Mouse (Mus musculus): ENCODE data around the gene Lyl1.
A peak's percentile ranks its signal among the peaks of the same experiment; 100 is the strongest.

Lyl1 gene

GRCm38 (mm10) chr8:84700941-84701911 is at the start of gene Lyl1:
Gene Lyl1 (plus strand): TSS chr8:84701457.
- DNase-seq: peak; percentile 66 to 74

- DNase-seq: no peak
These were observed 48.1 kb upstream of the Lyl1 start for GRCm38 (mm10) chr8:84653092-84653631.

GRCm38 (mm10) chr8:84654597-84654996 is 46.7 kb upstream of the Lyl1 start:
- no peak for DNase-seq

DNA sequence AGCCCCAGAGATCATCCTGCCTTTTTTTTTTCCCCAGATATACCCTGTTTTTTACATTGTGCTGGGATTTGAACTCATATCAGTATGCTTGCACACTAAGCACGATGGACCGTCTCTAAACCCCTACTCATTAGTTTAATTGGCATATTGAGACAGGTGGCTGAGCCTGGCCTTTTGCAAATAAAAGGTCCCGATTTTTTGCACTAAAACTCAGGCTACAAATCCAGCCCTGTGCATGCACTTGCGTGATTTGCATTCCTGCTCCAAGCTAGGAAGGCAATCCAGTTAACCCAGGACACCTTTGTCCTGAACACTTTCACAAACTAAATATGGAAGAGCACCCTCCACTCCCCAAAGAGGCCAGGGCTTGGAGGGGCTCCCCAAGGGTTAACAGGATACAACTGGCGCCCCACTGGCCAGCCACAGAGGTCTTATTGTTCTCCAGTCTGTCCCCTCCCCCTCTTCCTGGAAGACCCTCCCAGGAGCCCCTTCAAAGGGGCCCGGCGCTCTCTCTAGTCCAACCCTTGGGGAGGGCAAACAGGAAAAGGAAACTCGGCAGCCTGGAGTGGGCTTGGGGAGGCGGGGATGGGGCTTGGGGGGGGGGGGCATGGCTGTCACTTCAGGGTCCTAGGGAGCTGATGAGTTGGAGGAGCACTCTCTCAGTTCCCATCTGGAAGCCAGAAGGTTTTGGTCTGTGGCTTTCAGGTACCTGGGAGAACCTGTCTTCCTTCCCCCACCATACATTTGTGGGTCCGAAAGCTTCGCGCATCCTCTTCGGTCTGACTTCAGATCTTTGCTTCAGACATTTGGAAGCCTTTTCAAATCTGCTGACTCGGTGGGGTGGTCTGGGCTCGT is 45.7 kb upstream of the Lyl1 start:
- no peak for DNase-seq

- DNase-seq: no peak
These were observed 45.1 kb upstream of the Lyl1 start for GRCm38 (mm10) chr8:84656191-84656525.

GRCm38 (mm10) chr8:84656641-84657126 is 44.6 kb upstream of the Lyl1 start:
- DNase-seq: peak; percentile 65 to 70

- no peak for DNase-seq
These were observed 44.1 kb upstream of the Lyl1 start for GRCm38 (mm10) chr8:84657203-84657602.

- DNase-seq: no peak
These were observed 43.6 kb upstream of the Lyl1 start for GRCm38 (mm10) chr8:84657680-84658079.

DNA sequence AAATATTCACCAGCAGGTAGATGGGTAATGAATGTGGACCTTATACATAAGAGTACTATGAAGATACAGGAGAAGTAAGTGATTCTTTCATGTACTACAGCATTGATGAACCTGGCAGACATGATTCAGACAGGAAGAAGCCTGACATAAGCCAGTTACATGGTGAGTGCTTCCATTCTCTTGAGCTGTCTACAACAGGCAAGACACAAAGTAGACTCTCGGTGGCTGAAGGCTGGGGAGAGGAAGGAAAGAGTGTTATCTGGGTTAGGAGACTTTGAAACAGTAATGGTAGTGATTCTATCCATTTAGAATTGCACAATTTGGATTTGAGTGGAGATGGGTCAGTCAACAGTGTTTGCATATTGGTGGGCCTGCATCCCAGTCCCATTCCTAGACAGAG is 42.3 kb upstream of the Lyl1 start:
- no peak for DNase-seq

DNA sequence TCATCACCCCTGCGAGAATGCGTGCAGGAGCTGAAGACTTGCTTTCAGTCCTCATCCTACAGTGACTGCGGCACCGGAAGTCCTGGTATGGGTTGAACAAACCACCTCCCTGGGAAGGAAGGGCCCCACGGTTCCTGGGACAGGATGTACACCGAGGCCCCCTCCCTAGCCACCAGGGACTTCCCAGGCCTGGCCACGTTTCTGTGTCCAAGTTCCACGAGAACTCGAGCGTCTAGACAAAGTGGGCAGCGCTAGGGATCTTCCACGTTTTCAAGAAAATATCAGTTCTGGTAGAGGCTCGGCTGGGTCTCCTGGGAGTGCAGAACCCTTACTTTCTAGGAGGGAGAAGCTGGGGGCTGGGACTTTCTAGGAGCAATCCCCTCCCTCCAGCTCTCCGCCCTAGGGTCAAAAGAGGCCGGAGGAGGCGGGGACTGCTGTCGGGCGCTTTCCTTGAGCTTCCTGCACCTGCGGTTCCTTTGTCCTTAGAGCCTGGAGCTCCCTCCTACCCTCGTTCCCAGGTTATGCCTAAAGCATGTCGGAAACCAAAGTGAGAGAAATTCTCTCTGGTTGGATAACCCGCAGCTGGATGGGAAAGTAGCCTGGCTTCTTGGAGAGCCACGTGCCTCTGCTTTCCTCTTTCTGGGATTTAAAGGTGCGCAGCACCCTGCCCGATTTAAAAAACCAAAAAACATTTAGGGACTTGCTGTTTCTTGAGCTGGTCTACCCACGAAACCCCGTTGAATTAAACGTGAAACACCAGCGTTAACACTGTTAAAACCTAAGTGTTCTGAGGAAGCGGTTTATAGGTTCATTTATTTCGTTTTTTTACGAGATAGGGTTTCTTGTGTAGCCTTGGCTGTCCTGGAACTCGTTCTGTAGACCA is 41.1 kb upstream of the Lyl1 start:
- peak; percentile 58 to 60 for DNase-seq

DNA sequence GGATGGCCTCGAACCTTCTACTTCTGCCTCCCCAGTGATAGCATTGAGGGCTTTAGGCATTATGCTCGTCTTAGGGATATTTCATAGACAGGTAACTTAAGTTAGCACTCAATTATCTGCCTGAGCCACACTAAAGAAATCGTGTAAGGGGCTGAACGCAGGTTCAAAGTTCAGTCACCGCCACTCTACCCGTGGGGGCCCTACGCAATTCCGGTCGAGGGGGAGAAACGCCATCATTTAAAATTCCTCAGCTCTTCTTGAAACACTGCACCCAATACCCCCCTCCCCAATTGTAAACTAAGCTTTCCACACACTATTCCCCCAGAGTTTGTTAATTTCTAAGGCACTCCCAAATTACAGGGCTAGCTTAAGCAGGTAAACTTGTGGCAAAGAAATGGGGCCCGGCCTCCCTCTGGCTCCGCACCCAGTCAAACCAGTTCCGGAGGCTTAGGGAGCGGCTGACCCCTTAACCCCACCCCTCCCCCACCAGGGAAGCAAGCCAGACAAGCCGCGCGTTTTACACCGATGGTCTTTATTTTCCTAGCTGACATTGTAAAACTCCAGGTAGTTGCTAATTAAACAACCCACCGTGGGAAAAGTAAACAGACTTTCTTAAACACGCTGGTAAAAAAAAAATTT is 40.3 kb upstream of the Lyl1 start:
- peak; percentile 26 to 41 for DNase-seq

DNA sequence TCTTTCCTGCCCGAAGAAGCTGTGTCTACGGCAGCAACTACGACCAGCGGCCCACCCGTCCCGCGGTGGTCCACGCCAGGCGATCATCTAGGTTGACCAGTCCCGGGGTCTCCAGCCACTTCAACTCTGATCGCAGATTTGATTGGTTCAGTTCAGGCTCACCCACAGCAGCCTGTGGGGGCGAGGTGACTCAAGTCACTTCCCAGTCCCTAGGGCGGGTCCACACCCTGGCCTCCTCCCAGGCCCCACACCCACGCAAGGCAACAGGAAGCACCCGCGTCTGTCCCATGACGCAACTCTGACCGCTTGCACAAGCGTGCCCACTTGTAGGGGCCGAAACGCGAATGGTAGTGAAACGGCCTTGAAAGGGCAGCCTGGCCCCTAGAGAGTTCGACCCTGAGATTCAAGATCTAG is 39.8 kb upstream of the Lyl1 start:
- DNase-seq: peak; percentile 81 to 89

DNA sequence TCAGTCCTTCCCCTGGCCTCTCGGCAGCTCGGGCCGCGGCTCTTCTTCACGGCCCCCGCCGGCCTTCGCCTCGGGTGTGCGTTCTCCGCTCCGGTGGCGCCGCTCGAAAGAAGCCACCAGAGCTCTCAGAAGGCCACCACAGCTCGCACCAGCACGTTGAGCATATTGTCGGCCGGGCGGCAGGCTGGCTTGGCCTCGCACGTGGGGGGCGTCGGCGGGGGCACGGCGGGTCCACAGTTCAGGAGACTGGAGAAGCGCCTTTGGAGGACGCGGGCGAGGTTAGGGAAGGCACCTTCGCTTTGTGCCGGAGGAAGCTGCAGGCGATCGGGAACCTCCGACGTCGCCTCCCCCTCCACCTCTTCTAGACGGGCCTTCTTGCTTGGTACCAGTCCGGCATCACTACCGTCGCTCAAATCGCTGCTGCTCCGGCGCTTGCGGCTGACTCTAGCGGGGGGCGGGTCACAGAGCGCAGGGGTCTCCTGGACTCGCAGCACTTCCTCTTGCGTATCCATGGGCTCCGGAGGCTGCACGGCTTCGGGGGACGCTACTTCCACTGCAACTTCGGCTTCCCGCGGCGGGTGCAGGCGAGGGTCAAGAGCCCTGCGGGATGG is 39.2 kb upstream of the Lyl1 start:
- peak; percentile 54 to 62 for DNase-seq

- peak; percentile 89 to 92 for DNase-seq
These were observed 38.6 kb upstream of the Lyl1 start, which contains the start of gene Ier2 for GRCm38 (mm10) chr8:84662581-84663065. Gene Ier2 (minus strand): TSS chr8:84662852.

DNA sequence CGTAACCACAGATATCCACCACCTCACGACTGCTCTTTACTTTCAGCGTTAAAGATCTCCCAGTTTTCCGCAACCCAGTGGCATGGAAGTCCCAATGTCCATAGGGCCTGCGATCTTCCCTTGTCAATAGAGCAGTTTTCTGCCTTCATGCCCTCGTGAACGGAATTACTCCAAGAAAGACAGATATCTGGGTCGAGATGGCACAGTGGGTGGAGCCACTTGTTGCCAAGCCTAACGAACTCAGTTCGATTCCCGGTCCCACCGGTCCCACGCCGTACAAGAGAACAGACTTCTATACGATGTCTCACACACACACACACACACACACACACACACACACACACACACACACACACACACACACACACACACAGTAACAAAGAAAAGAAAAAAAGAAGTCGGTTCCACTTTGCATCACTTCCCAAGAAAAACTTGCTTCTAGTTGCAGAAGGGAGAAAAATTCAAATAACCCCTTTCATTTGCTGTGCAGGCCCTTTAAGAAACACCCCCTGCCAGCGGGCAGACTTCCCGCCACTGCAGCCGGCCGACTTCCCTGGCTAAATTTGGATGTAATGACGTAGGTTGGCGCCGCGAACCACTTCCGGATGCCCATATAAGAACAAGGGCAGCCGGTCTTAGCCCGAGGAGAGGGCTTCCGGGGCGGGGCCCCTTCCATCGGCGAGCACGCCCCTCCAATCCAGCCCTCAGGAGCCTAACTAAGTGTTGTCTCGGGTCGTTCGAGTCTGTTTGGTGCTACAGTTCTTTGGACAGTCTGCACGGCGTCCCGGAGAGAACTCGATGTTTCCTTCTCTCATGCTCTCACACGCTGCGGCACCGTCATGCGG is 37.6 kb upstream of the Lyl1 start:
- DNase-seq: peak; percentile 90 to 93

DNA sequence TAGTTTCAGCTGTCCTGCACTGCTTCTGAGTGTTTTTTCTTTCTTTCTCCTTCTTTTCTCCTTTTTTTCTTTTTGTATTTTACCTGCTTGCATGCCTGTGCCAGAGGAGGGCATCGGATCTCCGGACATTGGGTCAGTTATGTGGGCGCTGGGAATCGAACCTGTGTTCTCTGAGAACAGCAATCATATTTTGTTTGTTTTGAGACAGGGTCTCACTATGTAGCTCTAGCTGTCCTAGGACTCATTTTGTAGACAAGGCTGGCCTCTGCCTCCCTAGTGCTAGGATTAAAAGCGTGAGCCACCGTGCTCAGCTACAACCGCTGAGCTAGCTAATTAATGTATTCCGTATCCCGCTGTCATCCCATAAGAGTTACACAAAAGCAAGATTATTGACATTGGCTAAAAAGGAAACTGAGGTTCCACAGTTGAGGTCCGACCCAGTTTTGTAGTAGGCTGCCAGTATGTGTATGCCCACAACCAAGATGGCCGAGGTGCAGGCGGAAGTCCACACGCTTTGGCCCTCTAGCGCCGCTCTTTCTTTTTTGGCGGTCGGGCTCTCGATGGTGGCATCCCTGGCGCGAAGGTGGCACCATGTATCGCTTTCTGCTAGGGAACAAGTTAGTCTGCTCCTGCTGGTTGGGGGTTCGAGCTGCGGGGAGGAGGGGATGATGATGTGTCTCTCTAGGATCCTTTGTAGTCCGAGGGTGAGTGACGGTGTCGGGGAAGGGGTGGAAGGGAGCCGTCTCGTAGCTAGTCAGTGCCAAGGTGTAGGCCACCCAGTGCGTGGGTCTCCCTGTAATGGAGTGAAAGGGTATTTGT is 36.5 kb upstream of the Lyl1 start:
- DNase-seq: peak; percentile 71 to 73

DNA sequence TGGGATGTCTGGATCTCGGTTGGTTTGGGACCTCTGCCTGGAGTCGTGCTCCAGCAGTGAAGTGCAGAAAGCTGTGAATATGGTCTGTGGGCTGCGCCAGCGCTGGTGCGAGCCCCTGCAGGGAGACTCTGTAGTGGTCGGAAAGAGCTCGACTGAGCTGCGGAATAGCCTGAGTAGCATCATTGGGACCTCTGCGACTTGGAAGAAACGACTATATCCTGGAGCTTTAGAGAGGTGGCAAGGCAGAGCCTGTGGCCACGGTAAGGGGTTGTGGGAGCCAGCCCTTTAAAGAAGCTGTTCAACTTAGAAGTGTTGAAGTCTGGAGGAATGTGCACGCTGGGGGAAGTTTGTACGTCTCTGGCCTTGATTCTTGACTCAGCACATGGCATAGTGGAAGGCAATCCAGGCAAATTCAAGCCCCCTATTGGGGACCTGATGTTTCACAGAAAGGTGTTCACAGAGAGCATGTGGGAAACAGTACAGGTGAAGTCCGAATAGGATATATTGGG is 35.8 kb upstream of the Lyl1 start:
- no peak for DNase-seq

- no peak for DNase-seq
These were observed 33.2 kb upstream of the Lyl1 start for GRCm38 (mm10) chr8:84668081-84668480.

Measured in spleen, adult 18-20 months (tissue).